Mouse (Mus musculus) embryonic facial prominence, embryonic 13.5 days (tissue): ENCODE results near the gene Tchhl1. TPM values are rescaled to one million over a fixed set of nuclear protein-coding genes. Genes with fewer than 3 reads are reported as not detected.
"Not testable (repeated sequence)": the region's sequence is repeated elsewhere in the genome, so short reads cannot be mapped to it uniquely, and the experiment has no call there.

ENCODE experiments used
- ATAC-seq: fragments of 200-750 bp; cut with Nextera tagmentation; 2 replicates; pipeline ENCODE4 v1.8.0; 2017; ENCODE audit warnings: low read depth; ENCODE audit not compliant: insufficient number of reproducible peaks, insufficient read depth, low FRiP score, low TSS enrichment
- H3K27ac ChIP-seq: fragments of 300-500 bp; sonication (generic); 2 replicates; pipeline ENCODE4 v1.5.1; 2015; ENCODE audit warnings: moderate library complexity, mild to moderate bottlenecking, inconsistent platforms
- H3K27me3 ChIP-seq: fragments of 300-500 bp; sonication (generic); 2 replicates; pipeline ENCODE4 v1.6.1; 2015; ENCODE audit warnings: mild to moderate bottlenecking, inconsistent platforms
- H3K36me3 ChIP-seq: fragments of 300-500 bp; sonication (generic); 2 replicates; pipeline ENCODE4 v1.6.1; 2015; ENCODE audit warnings: mild to moderate bottlenecking, inconsistent platforms
- H3K4me1 ChIP-seq: fragments of 300-500 bp; sonication (generic); 2 replicates; pipeline ENCODE4 v1.6.1; 2015; ENCODE audit warnings: inconsistent platforms
- H3K4me2 ChIP-seq: fragments of 300-500 bp; sonication (generic); 2 replicates; pipeline ENCODE4 v1.6.1; 2015; ENCODE audit warnings: moderate library complexity, mild to moderate bottlenecking, inconsistent platforms
- H3K4me3 ChIP-seq: fragments of 300-500 bp; sonication (generic); 2 replicates; pipeline ENCODE4 v1.5.1; 2015; ENCODE audit warnings: mild to moderate bottlenecking, inconsistent platforms
- H3K9ac ChIP-seq: fragments of 300-500 bp; sonication (generic); 2 replicates; pipeline ENCODE4 v1.6.1; 2015; ENCODE audit warnings: mild to moderate bottlenecking, inconsistent platforms
- H3K9me3 ChIP-seq: fragments of 300-500 bp; sonication (generic); 2 replicates; pipeline ENCODE4 v1.6.1; 2016; ENCODE audit warnings: inconsistent platforms
- WGBS: fragments of 180-500 bp; shearing (Covaris S2); methylation state at CpG from one replicate; pipeline ENCODE4 v1.1.7; 2015; ENCODE audit warnings: mixed read lengths; 5-methylcytosine and 5-hydroxymethylcytosine counted together
- polyA plus RNA-seq: library from polyadenylated mRNA; unstranded; fragments of >200 nt; fragmentation: Nextera tagmentation; extraction: Ambion mirVana; gene quantifications from 2 replicates; pipeline ENCODE4 v1.2.1, GENCODE M21; 2015

The Tchhl1 gene
- polyA plus RNA-seq, result not detected in 2 replicates

DNA sequence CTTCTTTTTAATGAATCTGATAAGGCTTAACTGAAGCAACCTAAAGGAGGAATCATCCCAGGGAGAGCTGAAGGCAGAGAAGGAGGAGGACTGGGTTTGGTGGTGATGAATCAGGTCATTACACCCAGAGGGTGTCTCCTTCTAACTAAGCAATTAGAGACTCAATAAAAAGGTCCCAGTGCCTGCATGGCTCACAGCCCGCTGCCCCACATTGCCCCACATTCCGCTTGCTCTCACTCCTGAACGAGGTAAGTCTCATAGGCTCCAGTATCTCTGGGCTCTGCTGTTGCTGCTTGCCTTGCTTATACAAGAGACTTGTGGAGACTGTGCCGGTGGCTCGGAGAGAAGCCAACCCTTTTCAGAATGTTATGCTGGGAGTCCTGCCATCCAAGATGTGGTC, at the start of gene Tchhl1:
TSS of gene Tchhl1 (plus strand) at position 194 of the 400 bp plus-strand sequence.
- H3K27ac ChIP-seq, result no peak within 1 kb of the TSS
- no peaks in the 10 kb centered on the region for H3K27me3 ChIP-seq
- no peak for ATAC-seq

DNA sequence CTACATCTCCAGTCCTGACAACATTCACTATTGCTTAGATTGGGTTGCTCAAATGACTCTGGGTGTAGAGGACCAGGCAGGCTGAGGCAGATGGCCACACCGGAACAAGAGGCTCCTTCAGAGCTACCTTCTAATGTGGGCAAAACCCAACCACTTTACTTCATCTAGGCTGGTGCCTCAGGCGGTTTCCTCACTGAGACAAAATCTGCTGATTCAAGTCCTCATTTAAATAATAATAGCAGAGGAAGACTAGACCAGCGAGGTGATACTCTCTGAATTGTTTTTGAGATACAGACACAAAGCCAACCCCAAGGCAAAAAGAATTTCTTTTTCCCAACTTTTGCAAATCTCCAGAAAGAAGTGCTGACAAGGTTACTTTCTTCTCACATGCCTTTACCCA, 36.9 kb upstream of the Tchhl1 start:
- no peak for ATAC-seq

More for the DNA sequence above, at the start of gene Tchhl1:
- Histone ChIP-seq H3K36me3 (no peaks in the 10 kb centered on the region), H3K4me3 (no peak within 1 kb of the TSS), H3K9ac (no peak within 1 kb of the TSS), H3K9me3 (no peaks in the 10 kb centered on the region), H3K4me1 (no peaks in the 10 kb centered on the region), H3K4me2 (no peak within 1 kb of the TSS)
- 66% methylated on average over 5 of the region's 5 CpGs for WGBS

DNA sequence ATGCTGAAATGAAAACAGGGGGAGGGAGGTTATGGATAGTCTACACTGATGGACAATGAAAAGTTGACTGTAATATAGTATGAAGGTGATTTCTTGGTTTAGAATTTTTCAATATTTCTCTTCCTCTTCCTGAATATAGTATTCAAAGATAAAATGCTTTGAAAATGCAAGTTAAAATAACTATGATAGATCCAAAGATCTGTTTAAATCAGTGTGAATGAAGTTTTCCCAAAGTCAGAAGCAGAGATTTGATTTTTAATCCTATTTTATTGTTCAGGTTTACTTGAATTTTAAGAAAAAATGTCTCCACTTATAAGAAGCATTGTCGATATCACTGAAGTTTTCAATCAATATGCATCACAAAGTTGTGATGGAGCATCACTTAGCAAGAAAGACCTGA, 26.5 kb upstream of the Tchhl1 start, which contains the start of gene Tchh:
TSS of gene Tchh (plus strand) at position 301 of the 400 bp plus-strand sequence.
- H3K4me3 ChIP-seq, result peak within 1 kb of the TSS; percentile 58
- peaks cover 65% of the 10 kb centered on the region for H3K27me3 ChIP-seq
- ATAC-seq, result no peak
- H3K36me3 ChIP-seq, result no peaks in the 10 kb centered on the region
- no peaks in the 10 kb centered on the region for H3K9me3 ChIP-seq
- 90% methylated on average over 1 of the region's 1 CpGs for WGBS
- H3K4me1 ChIP-seq, result peaks cover 23% of the 10 kb centered on the region
- H3K9ac ChIP-seq, result no peak within 1 kb of the TSS
- no peak within 1 kb of the TSS for H3K27ac ChIP-seq
- H3K4me2 ChIP-seq, result peak within 1 kb of the TSS; percentile 92

More for the DNA sequence above, 36.9 kb upstream of the Tchhl1 start:
- Histone ChIP-seq H3K4me3 (no peak overlapping the region), H3K27ac (no peak overlapping the region), H3K4me2 (no peak overlapping the region), H3K4me1 (no peaks in the 10 kb centered on the region), H3K9me3 (no peaks in the 10 kb centered on the region), H3K36me3 (no peaks in the 10 kb centered on the region), H3K27me3 (no peaks in the 10 kb centered on the region), H3K9ac (no peak overlapping the region)
- WGBS, result 35% methylated on average over 3 of the region's 3 CpGs

DNA sequence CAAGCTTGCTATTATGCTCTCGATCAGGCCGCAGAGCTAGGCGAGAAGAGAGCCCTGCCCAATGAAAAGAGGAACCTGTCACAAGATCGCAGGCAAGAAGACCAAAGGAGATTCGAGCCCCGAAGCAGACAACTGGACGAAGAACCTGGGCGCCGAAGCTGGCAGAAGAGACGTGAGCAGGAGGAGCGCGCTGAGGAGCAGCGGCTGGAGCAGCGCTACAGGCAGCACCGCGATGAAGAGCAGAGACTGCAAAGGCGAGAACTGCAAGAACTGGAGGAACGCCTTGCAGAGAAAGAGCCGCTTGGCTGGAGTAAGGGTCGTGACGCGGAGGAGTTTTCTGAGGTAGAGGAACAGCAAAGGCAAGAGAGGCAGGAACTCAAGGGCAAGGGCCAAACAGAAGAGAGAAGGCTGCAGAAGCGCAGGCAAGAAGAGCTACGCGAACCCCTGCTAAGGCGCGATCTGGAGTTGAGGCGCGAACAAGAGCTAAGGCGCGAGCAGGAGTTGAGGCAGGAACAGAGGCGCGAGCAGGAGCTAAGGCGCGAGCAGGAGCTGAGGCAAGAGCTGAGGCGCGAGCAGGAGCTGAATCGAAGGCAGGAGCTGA, 25.0 kb upstream of the Tchhl1 start:
- Histone ChIP-seq H3K9me3 (no peaks in the 10 kb centered on the region), H3K27me3 (peaks cover 75% of the 10 kb centered on the region), H3K36me3 (no peaks in the 10 kb centered on the region), H3K9ac (peak overlapping the region; percentile 66), H3K4me3 (peak overlapping the region; percentile 58), H3K4me1 (peaks cover 28% of the 10 kb centered on the region), H3K4me2 (peak overlapping the region; percentile 92), H3K27ac (no peak overlapping the region)
- ATAC-seq, result no peak
- under 1% methylated on average over 38 of the region's 38 CpGs for WGBS

DNA sequence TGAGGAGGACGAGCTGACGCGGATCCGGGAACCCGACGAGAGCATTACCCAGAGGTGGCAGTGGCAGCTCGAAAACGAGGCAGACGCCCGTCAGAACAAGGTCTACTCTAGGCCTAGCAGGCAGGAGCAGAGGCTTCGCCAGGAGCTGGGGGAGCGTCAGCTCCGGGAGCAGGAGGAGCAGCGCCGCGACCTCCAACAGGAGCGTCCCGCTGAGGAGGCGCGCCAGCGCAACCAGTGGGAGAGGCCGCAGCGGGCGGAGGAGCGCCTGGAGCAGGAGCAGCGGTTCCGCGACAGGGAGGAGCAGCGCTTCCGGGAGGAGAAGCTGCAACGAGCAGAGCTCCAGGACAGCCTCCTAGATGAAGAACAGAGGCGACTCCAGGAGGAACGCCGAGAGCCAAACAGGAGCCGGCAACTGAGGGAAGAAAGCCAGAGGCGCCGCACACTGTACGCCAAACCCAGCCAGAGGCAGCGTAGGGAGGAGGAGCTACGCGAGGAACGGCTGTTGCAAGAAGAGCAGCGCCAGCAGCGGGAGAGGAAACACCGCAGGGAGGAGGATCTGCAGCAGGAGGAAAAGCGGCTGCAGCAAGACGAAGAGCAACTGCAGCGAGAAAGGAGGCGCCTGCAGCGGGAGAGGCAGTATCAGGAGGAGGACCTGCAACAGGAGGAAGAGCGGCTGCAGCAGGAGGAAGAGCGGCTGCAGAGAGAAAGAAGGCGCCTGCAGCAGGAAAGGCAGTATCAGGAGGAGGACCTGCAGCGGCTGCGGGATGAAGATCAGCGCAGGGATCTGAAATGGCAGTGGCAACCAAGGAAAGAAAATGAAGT, 24.0 kb upstream of the Tchhl1 start:
- Histone ChIP-seq H3K27me3 (peaks cover 73% of the 10 kb centered on the region), H3K4me1 (peaks cover 28% of the 10 kb centered on the region), H3K9ac (peak overlapping the region; percentile 66), H3K36me3 (no peaks in the 10 kb centered on the region), H3K4me2 (peak overlapping the region; percentile 92), H3K27ac (0 out of 2 replicates have a peak overlapping the region, but pooled peaks have one; percentile 55), H3K9me3 (no peaks in the 10 kb centered on the region), H3K4me3 (peak overlapping the region; percentile 58)
- peak; percentile 74 for ATAC-seq
- under 1% methylated on average over 56 of the region's 56 CpGs for WGBS

DNA sequence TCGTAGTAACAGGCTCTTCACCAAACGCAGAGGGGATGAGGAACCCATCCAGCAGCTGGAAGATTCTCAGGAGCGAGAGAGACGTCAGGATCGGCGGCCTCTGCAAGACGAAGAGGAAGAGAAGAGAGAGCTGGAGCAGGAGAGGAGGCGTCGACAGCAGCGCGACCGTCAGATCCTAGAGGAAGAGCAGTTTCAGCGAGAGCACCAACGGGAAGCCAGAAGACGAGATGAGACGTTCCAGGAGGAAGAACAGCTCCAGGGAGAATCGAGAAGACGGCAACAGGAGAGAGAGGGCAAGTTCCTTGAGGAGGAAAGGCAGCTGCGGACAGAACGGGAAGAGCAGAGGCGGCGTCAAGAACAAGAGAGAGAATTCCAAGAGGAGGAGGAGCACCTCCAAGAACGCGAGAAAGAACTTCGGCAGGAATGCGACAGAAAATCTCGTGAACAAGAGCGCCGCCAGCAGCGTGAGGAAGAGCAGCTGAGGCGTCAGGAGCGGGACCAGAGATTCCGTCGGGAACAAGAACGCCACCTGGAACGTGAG, 23.3 kb upstream of the Tchhl1 start:
- H3K27me3 ChIP-seq, result peaks cover 76% of the 10 kb centered on the region
- H3K9ac ChIP-seq, result peak overlapping the region; percentile 66
- no peaks in the 10 kb centered on the region for H3K9me3 ChIP-seq
- peak overlapping the region; percentile 58 for H3K4me3 ChIP-seq
- peaks cover 28% of the 10 kb centered on the region for H3K4me1 ChIP-seq
- under 1% methylated on average over 36 of the region's 36 CpGs for WGBS
- 0 out of 2 replicates have a peak overlapping the region, but pooled peaks have one; percentile 55 for H3K27ac ChIP-seq
- no peaks in the 10 kb centered on the region for H3K36me3 ChIP-seq
- peak overlapping the region; percentile 92 for H3K4me2 ChIP-seq
- ATAC-seq, result no peak

DNA sequence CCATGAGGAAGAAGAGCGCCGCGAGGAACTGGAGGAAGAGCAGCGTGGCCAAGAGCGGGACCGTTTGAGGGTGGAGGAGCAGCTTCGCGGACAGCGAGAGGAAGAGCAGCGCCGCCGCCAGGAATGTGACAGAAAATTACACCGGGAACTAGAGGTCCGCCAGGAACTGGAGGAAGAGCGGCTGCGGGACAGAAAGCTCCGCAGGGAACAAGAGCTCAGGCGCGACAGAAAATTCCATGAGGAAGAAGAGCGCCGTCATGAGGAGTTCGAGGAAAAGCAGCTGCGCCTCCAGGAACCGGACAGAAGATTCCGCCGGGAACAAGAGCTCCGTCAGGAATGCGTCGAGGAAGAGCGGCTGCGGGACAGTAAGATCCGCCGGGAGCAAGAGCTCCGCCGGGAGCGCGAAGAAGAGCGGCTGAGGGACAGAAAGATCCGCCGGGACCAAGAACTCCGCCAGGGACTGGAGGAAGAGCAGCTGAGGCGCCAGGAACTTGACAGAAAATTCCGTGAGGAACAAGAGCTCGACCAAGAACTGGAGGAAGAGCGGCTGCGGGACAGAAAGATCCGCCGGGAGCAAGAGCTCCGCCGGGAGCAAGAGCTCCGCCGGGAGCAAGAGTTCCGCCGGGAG, 22.3 kb upstream of the Tchhl1 start:
- peak overlapping the region; percentile 66 for H3K9ac ChIP-seq
- WGBS, result under 1% methylated on average over 54 of the region's 54 CpGs
- H3K27me3 ChIP-seq, result peaks cover 69% of the 10 kb centered on the region
- H3K9me3 ChIP-seq, result no peaks in the 10 kb centered on the region
- H3K27ac ChIP-seq, result no peak overlapping the region
- H3K4me1 ChIP-seq, result peaks cover 28% of the 10 kb centered on the region
- ATAC-seq, result no peak
- no peaks in the 10 kb centered on the region for H3K36me3 ChIP-seq
- H3K4me3 ChIP-seq, result peak overlapping the region; percentile 58
- peak overlapping the region; percentile 92 for H3K4me2 ChIP-seq

DNA sequence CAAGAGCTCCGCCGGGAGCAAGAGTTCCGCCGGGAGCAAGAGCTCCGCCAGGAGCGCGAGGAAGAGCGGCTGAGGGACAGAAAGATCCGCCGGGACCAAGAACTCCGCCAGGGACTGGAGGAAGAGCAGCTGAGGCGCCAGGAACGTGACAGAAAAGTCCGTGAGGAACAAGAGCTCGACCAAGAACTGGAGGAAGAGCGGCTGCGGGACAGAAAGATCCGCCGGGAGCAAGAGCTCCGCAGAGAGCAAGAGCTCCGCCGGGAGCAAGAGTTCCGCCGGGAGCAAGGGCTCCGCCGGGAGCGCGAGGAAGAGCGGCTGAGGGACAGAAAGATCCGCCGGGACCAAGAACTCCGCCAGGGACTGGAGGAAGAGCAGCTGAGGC, 21.8 kb upstream of the Tchhl1 start:
- not testable (repeated sequence) for ATAC-seq

DNA sequence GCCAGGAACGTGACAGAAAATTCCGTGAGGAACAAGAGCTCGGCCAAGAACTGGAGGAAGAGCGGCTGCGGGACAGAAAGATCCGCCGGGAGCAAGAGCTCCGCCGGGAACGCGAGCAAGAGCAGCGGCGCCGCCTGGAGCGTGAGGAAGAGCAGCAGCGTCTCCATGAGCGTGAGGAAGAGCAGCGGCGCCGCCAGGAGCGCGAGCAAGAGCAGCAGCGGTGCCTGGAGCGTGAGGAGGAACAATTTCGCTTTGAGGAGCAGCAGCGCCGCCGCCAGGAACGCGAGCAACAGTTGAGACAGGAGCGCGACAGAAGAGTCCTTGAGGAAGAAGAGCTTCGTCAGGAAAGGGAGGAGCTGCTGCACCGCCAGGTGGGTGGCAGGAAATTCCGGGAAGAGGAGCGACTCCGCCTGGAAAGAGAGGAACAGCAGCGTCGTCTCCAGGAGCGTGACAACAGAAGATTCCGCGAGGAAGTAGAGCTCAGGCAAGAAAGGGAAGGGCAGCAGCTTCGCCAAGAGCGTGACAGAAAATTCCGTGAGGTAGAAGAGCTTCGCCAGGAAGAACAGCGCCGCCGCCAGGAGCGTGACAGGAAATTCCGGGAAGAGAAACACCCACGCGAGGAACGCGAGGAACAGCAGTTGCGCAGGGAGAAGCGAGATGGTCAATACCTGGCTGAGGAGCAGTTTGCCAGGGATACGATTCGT, 21.3 kb upstream of the Tchhl1 start:
- H3K36me3 ChIP-seq, result no peaks in the 10 kb centered on the region
- H3K4me2 ChIP-seq, result peak overlapping the region; percentile 92
- H3K9ac ChIP-seq, result peak overlapping the region; percentile 66
- peak overlapping the region; percentile 58 for H3K4me3 ChIP-seq
- peaks cover 67% of the 10 kb centered on the region for H3K27me3 ChIP-seq
- no peaks in the 10 kb centered on the region for H3K9me3 ChIP-seq
- 0 out of 2 replicates have a peak, but pooled peaks have one; percentile 34 for ATAC-seq
- H3K4me1 ChIP-seq, result peaks cover 28% of the 10 kb centered on the region
- WGBS, result under 1% methylated on average over 59 of the region's 59 CpGs
- H3K27ac ChIP-seq, result peak overlapping the region; percentile 44; the same call in 1 of the 2 replicates

More for the DNA sequence above, 21.8 kb upstream of the Tchhl1 start:
- Histone ChIP-seq H3K4me1 (peaks cover 28% of the 10 kb centered on the region), H3K9ac (peak overlapping the region; percentile 66), H3K4me3 (peak overlapping the region; percentile 58), H3K4me2 (peak overlapping the region; percentile 92), H3K27me3 (peaks cover 70% of the 10 kb centered on the region)
- H3K36me3 ChIP-seq, H3K9me3 ChIP-seq, H3K27ac ChIP-seq: not testable (repeated sequence)
- 1% methylated on average over 32 of the region's 32 CpGs for WGBS

DNA sequence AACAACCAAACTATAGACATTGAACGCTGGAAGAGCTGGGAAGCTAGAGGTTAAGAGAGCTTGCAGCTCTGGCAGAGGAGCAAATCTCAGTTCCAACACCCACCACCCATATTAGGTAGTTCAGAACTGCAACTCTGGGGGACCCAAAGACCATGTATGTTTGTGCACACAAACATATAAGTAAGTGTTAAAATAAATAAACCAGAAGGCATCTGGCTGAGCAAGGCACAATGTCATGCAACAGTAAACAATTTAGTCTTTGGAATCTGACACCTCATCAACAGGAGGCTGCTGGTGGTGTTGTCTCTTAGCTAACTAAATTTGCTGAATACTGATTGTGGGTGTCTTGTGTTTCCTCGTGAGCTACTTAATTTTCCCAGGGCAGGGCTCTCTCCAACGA, 2.0 kb upstream of the Tchhl1 start:
- Histone ChIP-seq H3K9me3 (no peaks in the 10 kb centered on the region), H3K4me3 (no peak overlapping the region), H3K27ac (no peak overlapping the region), H3K4me2 (no peak overlapping the region), H3K27me3 (no peaks in the 10 kb centered on the region), H3K4me1 (no peaks in the 10 kb centered on the region), H3K36me3 (no peaks in the 10 kb centered on the region), H3K9ac (no peak overlapping the region)
- ATAC-seq, result no peak
- WGBS, result 67% methylated on average over 3 of the region's 3 CpGs

DNA sequence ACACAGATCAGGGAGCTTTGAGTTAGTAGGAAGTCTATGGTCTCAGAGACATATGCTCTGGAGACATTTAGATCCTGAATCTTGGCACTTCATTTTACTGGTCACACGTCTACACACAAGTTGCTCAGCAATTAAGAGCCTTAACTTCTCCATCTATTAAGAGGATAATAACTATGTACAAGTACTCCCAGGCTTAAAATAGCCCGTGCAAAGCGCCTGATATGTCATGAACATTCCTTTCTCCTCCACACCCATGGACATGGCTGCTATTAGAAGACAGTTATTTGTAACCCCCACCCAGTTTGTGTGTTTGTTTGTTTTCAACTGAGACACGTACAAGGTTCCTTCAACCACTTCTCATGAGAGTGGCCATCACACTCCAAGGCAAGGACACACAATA, 1.4 kb upstream of the Tchhl1 start:
- Histone ChIP-seq H3K9me3 (no peaks in the 10 kb centered on the region), H3K27ac (no peak overlapping the region), H3K4me1 (no peaks in the 10 kb centered on the region), H3K27me3 (no peaks in the 10 kb centered on the region), H3K36me3 (no peaks in the 10 kb centered on the region), H3K4me2 (no peak overlapping the region), H3K9ac (no peak overlapping the region), H3K4me3 (no peak overlapping the region)
- 72% methylated on average over 4 of the region's 4 CpGs for WGBS
- ATAC-seq, result no peak
